Mouse (Mus musculus): ENCODE results near the gene Gm26558. TPM values are rescaled to one million over a fixed set of nuclear protein-coding genes. Genes with fewer than 3 reads are reported as not detected.

Gene Gm26558
- polyA plus RNA-seq, 1 experiment from 2014 or later: 5.4 TPM

- no peaks in the 10 kb centered on the region for H3K9me3 ChIP-seq (ENCODE audit: control insufficient read depth, low read length)
- ATAC-seq (replicated peaks; ENCODE audit: low FRiP score, low TSS enrichment, low read depth) (no peak), DNase-seq (ENCODE audit: low spot score) (no peak)
- H3K4me2 ChIP-seq (ENCODE audit: low read length): no peak overlapping the region
- H3K9ac ChIP-seq (ENCODE audit: low read length): no peak overlapping the region
- no peak overlapping the region for H3K4me3 ChIP-seq (ENCODE audit: low read depth, low read length)
- no peaks in the 10 kb centered on the region for H3K27me3 ChIP-seq (replicated peaks; ENCODE audit: control insufficient read depth, insufficient read depth, low read length)
- H3K4me1 ChIP-seq (replicated peaks; ENCODE audit: control insufficient read depth, insufficient read depth, low read length): no peaks in the 10 kb centered on the region
- no peaks in the 10 kb centered on the region for H3K36me3 ChIP-seq (ENCODE audit: control insufficient read depth, insufficient read depth, low read length)
- no peak overlapping the region for H3K27ac ChIP-seq (ENCODE audit: low read depth)
Measured at GRCm38 (mm10) chr2:70640968-70641367, 20.9 kb downstream of the Gm26558 start.

- Histone ChIP-seq H3K4me2 (ENCODE audit: low read length) (no peak overlapping the region), H3K4me3 (ENCODE audit: low read depth, low read length) (no peak overlapping the region), H3K4me1 (replicated peaks; ENCODE audit: control insufficient read depth, insufficient read depth, low read length) (0 out of 2 replicates have a peak, but pooled peaks cover 6% of the 10 kb centered on the region), H3K9ac (ENCODE audit: low read length) (no peak overlapping the region), H3K27me3 (replicated peaks; ENCODE audit: control insufficient read depth, insufficient read depth, low read length) (no peaks in the 10 kb centered on the region), H3K36me3 (ENCODE audit: control insufficient read depth, insufficient read depth, low read length) (no peaks in the 10 kb centered on the region), H3K9me3 (ENCODE audit: control insufficient read depth, low read length) (no peaks in the 10 kb centered on the region), H3K27ac (ENCODE audit: low read depth) (no peak overlapping the region)
- ATAC-seq (replicated peaks; ENCODE audit: low FRiP score, low TSS enrichment, low read depth) (no peak), DNase-seq (ENCODE audit: low spot score) (peak; percentile 12)
- 88% methylated on average over 5 of the region's 5 CpGs for WGBS
Measured at GRCm38 (mm10) chr2:70634028-70634690, 27.7 kb downstream of the Gm26558 start.

GRCm38 (mm10) chr2:70632412-70632811, 29.5 kb downstream of the Gm26558 start:
- Histone ChIP-seq H3K36me3 (ENCODE audit: control insufficient read depth, insufficient read depth, low read length) (no peaks in the 10 kb centered on the region), H3K9ac (ENCODE audit: low read length) (no peak overlapping the region), H3K4me3 (ENCODE audit: low read depth, low read length) (no peak overlapping the region), H3K27me3 (replicated peaks; ENCODE audit: control insufficient read depth, insufficient read depth, low read length) (no peaks in the 10 kb centered on the region), H3K4me2 (ENCODE audit: low read length) (no peak overlapping the region), H3K4me1 (replicated peaks; ENCODE audit: control insufficient read depth, insufficient read depth, low read length) (0 out of 2 replicates have a peak, but pooled peaks cover 6% of the 10 kb centered on the region), H3K9me3 (ENCODE audit: control insufficient read depth, low read length) (no peaks in the 10 kb centered on the region), H3K27ac (ENCODE audit: low read depth) (no peak overlapping the region)
- 85% methylated on average over 1 of the region's 1 CpGs for WGBS
- no peak for ATAC-seq (replicated peaks; ENCODE audit: low FRiP score, low TSS enrichment, low read depth)
- DNase-seq (ENCODE audit: low spot score): peak; percentile 21

GRCm38 (mm10) chr2:70631321-70631720, 30.6 kb downstream of the Gm26558 start:
- Histone ChIP-seq H3K4me1 (replicated peaks; ENCODE audit: control insufficient read depth, insufficient read depth, low read length) (0 out of 2 replicates have a peak, but pooled peaks cover 6% of the 10 kb centered on the region), H3K4me3 (ENCODE audit: low read depth, low read length) (no peak overlapping the region), H3K4me2 (ENCODE audit: low read length) (no peak overlapping the region), H3K27ac (ENCODE audit: low read depth) (no peak overlapping the region), H3K9me3 (ENCODE audit: control insufficient read depth, low read length) (no peaks in the 10 kb centered on the region), H3K9ac (ENCODE audit: low read length) (no peak overlapping the region), H3K36me3 (ENCODE audit: control insufficient read depth, insufficient read depth, low read length) (no peaks in the 10 kb centered on the region), H3K27me3 (replicated peaks; ENCODE audit: control insufficient read depth, insufficient read depth, low read length) (no peaks in the 10 kb centered on the region)
- DNase-seq (ENCODE audit: low spot score) (peak; percentile 34), ATAC-seq (replicated peaks; ENCODE audit: low FRiP score, low TSS enrichment, low read depth) (no peak)
- WGBS: 76% methylated on average over 1 of the region's 1 CpGs

- peak overlapping the region; percentile 39 for H3K4me2 ChIP-seq (ENCODE audit: low read length)
- H3K4me3 ChIP-seq (ENCODE audit: low read depth, low read length): no peak overlapping the region
- 71% methylated on average over 3 of the region's 3 CpGs for WGBS
Measured at GRCm38 (mm10) chr2:70629921-70630320, 32.0 kb downstream of the Gm26558 start.

GRCm38 (mm10) chr2:70629339-70629761, 32.6 kb downstream of the Gm26558 start:
- H3K4me2 ChIP-seq (ENCODE audit: low read length): peak overlapping the region; percentile 39
- WGBS: 12% methylated on average over 10 of the region's 10 CpGs
- H3K4me1 ChIP-seq (replicated peaks; ENCODE audit: control insufficient read depth, insufficient read depth, low read length): 0 out of 2 replicates have a peak, but pooled peaks cover 6% of the 10 kb centered on the region
- ATAC-seq (replicated peaks; ENCODE audit: low FRiP score, low TSS enrichment, low read depth) (peak; percentile 62; the same call in 1 of the 2 replicates), DNase-seq (ENCODE audit: low spot score) (peak; percentile 63)
- H3K27me3 ChIP-seq (replicated peaks; ENCODE audit: control insufficient read depth, insufficient read depth, low read length): no peaks in the 10 kb centered on the region
- no peak overlapping the region for H3K9ac ChIP-seq (ENCODE audit: low read length)
- no peak overlapping the region for H3K4me3 ChIP-seq (ENCODE audit: low read depth, low read length)
- H3K9me3 ChIP-seq (ENCODE audit: control insufficient read depth, low read length): no peaks in the 10 kb centered on the region
- no peak overlapping the region for H3K27ac ChIP-seq (ENCODE audit: low read depth)
- H3K36me3 ChIP-seq (ENCODE audit: control insufficient read depth, insufficient read depth, low read length): no peaks in the 10 kb centered on the region

More at GRCm38 (mm10) chr2:70629921-70630320, 32.0 kb downstream of the Gm26558 start:
- ATAC-seq (replicated peaks; ENCODE audit: low FRiP score, low TSS enrichment, low read depth): no peak
- Histone ChIP-seq H3K27ac (ENCODE audit: low read depth) (no peak overlapping the region), H3K27me3 (replicated peaks; ENCODE audit: control insufficient read depth, insufficient read depth, low read length) (no peaks in the 10 kb centered on the region), H3K4me1 (replicated peaks; ENCODE audit: control insufficient read depth, insufficient read depth, low read length) (0 out of 2 replicates have a peak, but pooled peaks cover 6% of the 10 kb centered on the region), H3K9ac (ENCODE audit: low read length) (no peak overlapping the region), H3K36me3 (ENCODE audit: control insufficient read depth, insufficient read depth, low read length) (no peaks in the 10 kb centered on the region), H3K9me3 (ENCODE audit: control insufficient read depth, low read length) (no peaks in the 10 kb centered on the region)
- DNase-seq (ENCODE audit: low spot score): peak; percentile 45

GRCm38 (mm10) chr2:70628397-70628796, 33.5 kb downstream of the Gm26558 start:
- Histone ChIP-seq H3K4me1 (replicated peaks; ENCODE audit: control insufficient read depth, insufficient read depth, low read length) (0 out of 2 replicates have a peak, but pooled peaks cover 6% of the 10 kb centered on the region), H3K9ac (ENCODE audit: low read length) (no peak overlapping the region), H3K36me3 (ENCODE audit: control insufficient read depth, insufficient read depth, low read length) (no peaks in the 10 kb centered on the region), H3K27me3 (replicated peaks; ENCODE audit: control insufficient read depth, insufficient read depth, low read length) (no peaks in the 10 kb centered on the region), H3K4me2 (ENCODE audit: low read length) (no peak overlapping the region), H3K4me3 (ENCODE audit: low read depth, low read length) (no peak overlapping the region), H3K9me3 (ENCODE audit: control insufficient read depth, low read length) (no peaks in the 10 kb centered on the region), H3K27ac (ENCODE audit: low read depth) (no peak overlapping the region)
- no peak for ATAC-seq (replicated peaks; ENCODE audit: low FRiP score, low TSS enrichment, low read depth)
- WGBS: 90% methylated on average over 12 of the region's 12 CpGs
- DNase-seq (ENCODE audit: low spot score): peak; percentile 46

GRCm38 (mm10) chr2:70625761-70626160, 36.1 kb downstream of the Gm26558 start:
- Histone ChIP-seq H3K36me3 (ENCODE audit: control insufficient read depth, insufficient read depth, low read length) (no peaks in the 10 kb centered on the region), H3K9me3 (ENCODE audit: control insufficient read depth, low read length) (no peaks in the 10 kb centered on the region), H3K4me3 (ENCODE audit: low read depth, low read length) (no peak overlapping the region), H3K4me1 (replicated peaks; ENCODE audit: control insufficient read depth, insufficient read depth, low read length) (0 out of 2 replicates have a peak, but pooled peaks cover 6% of the 10 kb centered on the region), H3K9ac (ENCODE audit: low read length) (no peak overlapping the region), H3K4me2 (ENCODE audit: low read length) (no peak overlapping the region), H3K27ac (ENCODE audit: low read depth) (no peak overlapping the region), H3K27me3 (replicated peaks; ENCODE audit: control insufficient read depth, insufficient read depth, low read length) (no peaks in the 10 kb centered on the region)
- 68% methylated on average over 7 of the region's 7 CpGs for WGBS
- no peak for ATAC-seq (replicated peaks; ENCODE audit: low FRiP score, low TSS enrichment, low read depth)
- peak; percentile 25 for DNase-seq (ENCODE audit: low spot score)

- DNase-seq (ENCODE audit: low spot score) (peak; percentile 40), ATAC-seq (replicated peaks; ENCODE audit: low FRiP score, low TSS enrichment, low read depth) (no peak)
- Histone ChIP-seq H3K9me3 (ENCODE audit: control insufficient read depth, low read length) (no peaks in the 10 kb centered on the region), H3K9ac (ENCODE audit: low read length) (no peak overlapping the region), H3K36me3 (ENCODE audit: control insufficient read depth, insufficient read depth, low read length) (no peaks in the 10 kb centered on the region), H3K27me3 (replicated peaks; ENCODE audit: control insufficient read depth, insufficient read depth, low read length) (no peaks in the 10 kb centered on the region), H3K4me1 (replicated peaks; ENCODE audit: control insufficient read depth, insufficient read depth, low read length) (no peaks in the 10 kb centered on the region), H3K4me3 (ENCODE audit: low read depth, low read length) (no peak overlapping the region), H3K27ac (ENCODE audit: low read depth) (no peak overlapping the region), H3K4me2 (ENCODE audit: low read length) (no peak overlapping the region)
- WGBS: 72% methylated on average over 4 of the region's 4 CpGs
Measured at GRCm38 (mm10) chr2:70622244-70622643, 39.7 kb downstream of the Gm26558 start.

Measured in intestine, embryonic 14.5 days (tissue).